Mouse (Mus musculus): Measurements from ENCODE around the gene Il15. TPM values are rescaled to one million over a fixed set of nuclear protein-coding genes. Genes with fewer than 3 reads are reported as not detected.

Il15 gene
- 1 to 10 TPM; 3.4 to 3.6 TPM for total RNA-seq (2021)
- long read RNA-seq, experiment 1, partial matches to known transcripts: 0 of 2 reads
- long read RNA-seq, experiment 1, other reads (novel, unspliced or antisense): 2 of 2 reads
- long read RNA-seq, experiment 2, partial matches to known transcripts: 0 of 2 reads
- long read RNA-seq, experiment 2, other reads (novel, unspliced or antisense): 2 of 2 reads

- DNase-seq: peak; percentile 32
These were observed at the start of gene Il15 for GRCm38 (mm10) chr8:82402686-82403330. TSS of gene Il15 (minus strand) at chr8:82403222.

DNA sequence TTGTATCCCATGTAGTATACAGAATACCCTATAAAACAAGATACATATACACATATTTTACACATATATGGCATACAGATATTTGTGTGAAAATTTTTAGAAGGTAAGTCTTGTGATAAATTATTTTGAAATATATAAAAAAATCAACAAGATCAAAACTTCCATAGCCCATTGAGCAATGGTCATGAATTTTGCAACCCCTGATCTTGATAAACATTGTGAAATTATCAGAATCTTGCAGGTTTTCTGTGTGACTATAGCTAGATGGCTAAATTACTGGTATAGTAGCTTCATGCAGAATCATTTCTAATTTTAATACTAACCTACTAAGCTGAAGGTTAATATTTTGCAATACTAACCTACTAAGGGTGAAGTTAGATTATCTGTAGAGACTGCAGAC, 41.9 kb upstream of the Il15 start:
- DNase-seq: no peak

GRCm38 (mm10) chr8:82416587-82417340, 13.7 kb upstream of the Il15 start:
- DNase-seq: no peak

- DNase-seq: no peak
These were observed 12.5 kb upstream of the Il15 start for GRCm38 (mm10) chr8:82415485-82415884.

DNA sequence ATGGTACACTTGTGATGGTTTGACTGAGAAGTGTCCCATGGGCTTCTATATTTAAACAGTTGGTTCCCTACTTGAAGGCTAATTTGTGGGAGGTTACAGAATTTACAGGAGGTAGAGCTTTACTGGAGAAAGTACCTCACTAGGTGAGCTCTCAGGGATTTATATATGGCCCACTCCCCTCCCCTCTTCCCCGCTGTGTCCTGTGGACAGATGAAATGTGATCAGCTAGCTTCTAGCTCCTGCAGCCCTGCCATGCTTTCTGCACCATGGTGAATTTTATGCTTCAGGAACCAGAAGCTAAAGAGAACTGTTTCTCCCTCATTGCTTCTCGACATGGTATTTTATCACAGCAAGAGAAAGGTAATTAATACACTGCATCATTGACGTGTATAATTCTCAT, 7.1 kb upstream of the Il15 start:
- DNase-seq: no peak

DNA sequence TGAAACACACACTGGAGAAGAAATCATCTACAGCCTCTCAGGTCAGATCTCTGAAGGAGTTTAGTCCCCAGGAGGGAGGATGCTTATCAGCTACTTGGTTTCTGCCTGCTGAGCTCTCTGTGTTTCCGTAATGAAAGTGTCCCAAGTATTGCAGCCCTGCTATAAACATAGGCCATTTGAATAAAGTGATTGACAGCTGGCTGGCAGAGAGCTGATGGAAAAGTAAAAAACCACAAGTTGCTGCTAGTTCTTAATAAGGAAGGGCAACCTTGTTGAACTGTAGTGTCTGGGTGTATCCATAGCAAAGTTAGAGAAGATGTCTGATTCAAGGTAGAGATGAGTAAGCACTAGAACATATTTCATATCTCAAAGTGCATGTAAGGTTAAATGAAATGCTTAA, 4.0 kb upstream of the Il15 start:
- DNase-seq: no peak

DNA sequence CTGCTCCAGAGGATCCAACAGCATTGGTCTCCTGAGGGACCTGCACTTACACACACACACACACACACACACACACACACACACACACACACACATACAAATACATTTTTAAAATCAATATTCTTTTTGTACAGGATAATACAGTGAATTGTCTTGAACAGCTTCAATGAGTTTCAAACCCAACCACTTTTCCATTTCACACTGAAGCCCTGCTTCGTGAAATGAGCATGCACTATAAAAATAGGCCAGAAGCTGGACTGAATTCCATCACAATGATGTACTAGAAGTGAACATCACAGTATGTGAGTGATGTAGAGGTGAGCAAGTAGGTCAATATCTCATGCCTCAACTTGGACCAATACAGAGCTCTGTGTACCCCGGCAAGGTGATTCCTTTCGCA, 1.0 kb upstream of the Il15 start:
- DNase-seq: no peak

- DNase-seq: peak; percentile 52
These were observed 749 bp downstream of the Il15 start for GRCm38 (mm10) chr8:82402261-82402685.

DNA sequence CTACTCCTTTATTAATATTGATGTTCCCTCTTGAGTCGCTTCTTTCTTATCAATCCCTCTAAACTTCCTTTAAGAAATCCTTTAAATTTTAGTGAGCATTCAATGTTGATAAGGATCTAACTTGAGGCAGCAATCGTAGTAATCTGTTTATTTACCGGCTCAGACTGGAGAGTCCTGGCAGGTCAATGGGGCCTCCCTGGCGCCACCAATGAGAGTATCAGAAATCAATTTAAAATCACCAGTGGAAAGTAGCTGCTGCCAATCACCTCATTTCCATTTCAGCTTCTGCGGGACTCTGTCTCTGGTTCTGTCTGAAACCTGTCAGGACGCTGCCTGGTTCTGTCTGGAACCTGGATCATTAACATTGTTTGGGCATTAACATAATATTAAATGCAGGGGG, 1.5 kb downstream of the Il15 start:
- no peak for DNase-seq

DNA sequence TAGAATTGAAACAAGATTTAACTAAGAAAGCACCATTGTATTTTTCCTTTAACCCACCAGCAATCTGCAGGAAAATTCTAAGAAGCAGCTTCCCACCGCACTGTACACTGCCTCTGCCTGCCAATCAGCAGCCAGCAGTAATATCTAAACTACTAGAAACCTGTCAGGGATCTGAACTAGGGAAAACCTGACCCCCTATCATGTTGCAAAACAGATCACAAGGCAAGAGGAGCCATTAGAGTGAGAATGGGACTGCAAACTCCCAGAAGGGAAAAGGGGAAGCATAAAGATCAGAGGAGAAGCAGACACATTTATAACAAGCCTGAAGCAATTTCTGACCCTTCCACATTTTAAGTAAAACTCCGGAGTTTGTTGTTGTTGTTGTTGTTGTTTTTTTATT, 2.0 kb downstream of the Il15 start:
- DNase-seq: no peak

GRCm38 (mm10) chr8:82400376-82400775, 2.6 kb downstream of the Il15 start:
- no peak for DNase-seq

GRCm38 (mm10) chr8:82398546-82398945, 4.5 kb downstream of the Il15 start:
- no peak for DNase-seq

DNA sequence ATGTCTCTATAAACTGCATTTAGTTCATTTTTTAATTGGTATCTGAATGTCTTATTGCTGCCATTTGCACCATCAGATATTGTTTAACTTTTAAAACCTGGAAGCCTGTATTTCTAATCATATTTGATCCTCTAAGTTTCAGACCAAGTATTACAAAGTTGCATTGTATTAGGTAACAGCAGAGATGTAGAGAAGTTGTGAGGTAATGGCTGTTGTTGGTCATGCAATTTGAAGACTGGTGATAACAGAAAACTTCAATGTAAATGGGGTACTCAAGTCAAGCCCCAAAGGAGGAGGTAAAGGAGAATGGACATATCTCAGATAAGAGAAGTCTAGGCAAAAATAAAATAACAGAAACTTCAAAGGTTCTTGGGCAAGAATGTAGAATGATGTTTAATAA, 11.8 kb downstream of the Il15 start:
- no peak for DNase-seq

DNA sequence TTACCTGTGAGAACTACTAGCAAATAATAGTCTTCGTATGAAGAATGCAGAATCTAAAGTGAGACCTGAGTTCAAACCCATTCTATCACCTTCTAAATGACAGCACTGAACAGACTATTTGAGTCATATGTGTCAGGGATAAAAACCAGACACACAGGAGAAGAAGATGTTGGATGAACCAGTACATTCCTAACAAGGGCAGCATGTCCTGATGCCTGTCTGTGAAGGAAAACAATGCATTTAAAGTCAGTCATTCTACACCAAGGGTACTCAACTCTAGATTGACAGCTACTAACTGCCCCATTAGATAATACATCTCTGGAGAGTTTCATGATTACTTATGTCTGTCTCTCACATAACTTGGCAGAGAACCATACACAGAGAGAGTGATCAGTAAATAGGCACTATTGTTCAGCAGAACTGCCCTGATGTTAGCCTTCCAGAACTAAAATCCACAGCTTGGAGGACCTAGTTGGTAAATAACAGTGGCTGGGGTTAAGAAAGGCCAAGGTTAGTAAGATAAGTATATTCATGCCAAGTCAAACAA, 14.6 kb downstream of the Il15 start:
- no peak for DNase-seq

- no peak for DNase-seq
These were observed 15.4 kb downstream of the Il15 start for GRCm38 (mm10) chr8:82387614-82388013.

- DNase-seq: no peak
These were observed 17.2 kb downstream of the Il15 start for GRCm38 (mm10) chr8:82385867-82386266.

GRCm38 (mm10) chr8:82384458-82385234, 18.4 kb downstream of the Il15 start:
- DNase-seq: no peak

- DNase-seq: no peak
These were observed 19.7 kb downstream of the Il15 start for GRCm38 (mm10) chr8:82383346-82383745.

DNA sequence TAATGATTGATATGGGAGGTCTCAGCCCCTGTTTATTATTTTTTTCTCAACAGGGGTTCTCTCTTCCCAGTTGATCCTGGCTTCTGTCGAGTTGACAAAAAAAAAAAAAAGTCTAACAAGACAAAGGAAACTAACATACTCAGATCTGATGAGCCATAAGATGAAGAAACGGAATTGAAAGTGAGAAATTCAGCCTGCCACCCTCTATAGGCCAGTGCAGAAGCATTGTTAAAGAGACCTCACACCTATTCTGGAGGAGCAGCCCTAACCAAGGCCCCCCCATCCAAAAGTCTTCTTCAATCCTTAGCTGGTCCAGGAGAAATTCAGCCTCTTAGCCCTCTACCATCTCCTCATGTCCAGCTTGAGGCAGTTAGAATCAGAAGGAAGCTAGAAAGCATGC, 20.7 kb downstream of the Il15 start:
- no peak for DNase-seq

- no peak for DNase-seq
These were observed 28.6 kb downstream of the Il15 start for GRCm38 (mm10) chr8:82374470-82374869.

DNA sequence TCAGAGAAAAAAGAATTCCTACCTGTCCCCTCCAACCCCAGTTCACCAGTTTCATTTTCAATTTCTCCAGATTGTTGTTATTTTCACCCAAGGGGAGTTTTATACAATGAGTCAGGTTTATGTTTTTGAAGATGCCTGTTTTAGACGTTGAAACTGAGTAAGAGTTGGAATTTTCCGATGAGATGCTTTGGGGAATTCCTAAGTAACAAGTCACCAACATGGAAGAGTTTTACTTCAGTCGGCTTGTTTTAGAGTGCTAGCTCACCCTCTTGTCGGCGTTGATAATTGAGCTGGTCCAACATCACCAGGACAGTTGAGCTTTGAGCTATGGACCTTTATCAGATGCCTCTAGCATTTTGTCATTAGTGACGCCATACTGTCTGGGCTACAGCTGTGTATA, 30.2 kb downstream of the Il15 start:
- DNase-seq: no peak

- DNase-seq: no peak
These were observed 32.4 kb downstream of the Il15 start for GRCm38 (mm10) chr8:82370657-82371056.

DNA sequence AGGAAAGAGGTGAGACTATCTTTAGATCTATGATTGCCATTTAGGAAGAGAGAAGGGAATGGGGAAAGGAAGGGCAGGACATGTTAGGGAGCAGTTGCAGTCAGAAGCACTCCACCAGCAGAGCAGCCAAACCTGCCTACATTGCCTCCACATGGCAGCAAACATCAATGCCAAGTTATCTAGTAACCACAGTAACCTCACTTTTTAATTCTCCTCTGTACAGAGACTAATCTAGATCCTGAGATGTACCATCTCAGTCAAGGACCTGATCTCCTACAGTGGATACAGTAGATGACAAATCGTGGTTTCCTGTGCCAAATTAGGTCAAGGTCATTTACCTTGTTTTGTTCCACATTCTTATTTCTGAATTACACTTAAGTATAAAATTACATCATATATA, 42.0 kb downstream of the Il15 start:
- DNase-seq: no peak

All from gastrocnemius, postnatal 10 days (tissue).